Mouse (Mus musculus): ENCODE data around the gene Rbbp5. TPM values are rescaled to one million over a fixed set of nuclear protein-coding genes. Genes with fewer than 3 reads are reported as not detected.
"Not testable (repeated sequence)": the region's sequence is repeated elsewhere in the genome, so short reads cannot be mapped to it uniquely, and the experiment has no call there.

Gene Rbbp5
- 47.7 and 50.0 TPM in 2 replicates for total RNA-seq (2015)
- total RNA-seq (2017), result 51.8 and 72.9 TPM in 2 replicates

DNA sequence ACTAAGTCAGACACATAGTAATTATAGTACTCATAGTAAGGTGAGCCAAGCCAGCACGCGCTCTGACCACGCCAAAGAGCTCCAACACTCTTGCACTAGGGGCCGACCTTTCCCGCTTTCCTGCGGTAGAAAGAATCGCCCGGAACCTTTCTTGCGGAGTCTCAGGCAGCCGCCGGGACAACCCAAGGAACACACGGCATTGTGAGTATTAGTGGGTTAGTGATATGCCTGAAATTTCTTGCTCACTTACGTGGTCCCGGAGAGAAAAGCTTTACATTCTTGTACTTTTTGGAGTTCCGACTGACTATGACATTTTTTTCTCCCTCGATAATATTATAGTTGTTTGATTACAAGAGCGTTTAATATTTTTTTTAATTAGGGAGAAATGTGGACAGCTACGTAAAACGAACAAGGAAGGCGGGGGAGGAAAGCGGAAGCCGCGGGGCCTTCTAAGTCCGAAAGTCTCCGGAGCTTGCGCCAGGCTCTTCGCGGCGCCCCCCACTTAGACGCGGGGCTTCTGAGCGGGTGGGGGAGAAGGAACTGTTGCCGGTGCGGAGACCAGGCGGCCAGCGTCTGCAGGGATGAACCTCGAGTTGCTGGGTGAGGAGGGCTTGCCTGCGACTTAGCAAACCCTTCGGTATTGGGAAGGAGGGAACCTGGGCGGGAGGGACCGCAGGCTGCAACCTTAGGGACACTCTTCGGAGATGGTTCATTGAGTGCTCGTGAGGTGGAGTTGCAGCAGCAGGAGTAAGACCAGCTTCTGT lies at the start of gene Rbbp5:
Rbbp5 (plus strand) TSS at position 438 of the 764 bp plus-strand sequence.
- peak; percentile 93 for ATAC-seq (replicated peaks; ENCODE audit: poor library complexity)

DNA sequence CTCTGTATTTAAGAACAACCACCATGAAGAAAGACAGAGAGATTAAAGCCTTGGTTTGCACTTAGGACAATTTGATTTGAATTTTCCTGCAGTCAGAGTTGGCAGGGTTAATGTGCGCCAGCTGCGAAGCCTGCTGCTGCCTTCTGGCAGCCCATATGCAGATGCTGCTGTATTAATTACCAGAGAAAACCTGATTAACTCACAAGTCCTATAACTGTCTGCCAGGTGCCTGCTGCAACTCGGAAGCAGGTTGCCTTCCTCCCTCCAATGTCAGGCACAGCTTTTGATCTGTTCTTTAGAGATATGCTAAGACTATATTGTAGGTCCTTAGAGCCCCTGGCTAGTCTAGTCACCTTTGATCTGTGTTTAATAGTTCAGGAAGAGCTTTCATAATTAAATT lies 46.3 kb upstream of the Rbbp5 start:
- ATAC-seq (replicated peaks; ENCODE audit: poor library complexity), result no peak

DNA sequence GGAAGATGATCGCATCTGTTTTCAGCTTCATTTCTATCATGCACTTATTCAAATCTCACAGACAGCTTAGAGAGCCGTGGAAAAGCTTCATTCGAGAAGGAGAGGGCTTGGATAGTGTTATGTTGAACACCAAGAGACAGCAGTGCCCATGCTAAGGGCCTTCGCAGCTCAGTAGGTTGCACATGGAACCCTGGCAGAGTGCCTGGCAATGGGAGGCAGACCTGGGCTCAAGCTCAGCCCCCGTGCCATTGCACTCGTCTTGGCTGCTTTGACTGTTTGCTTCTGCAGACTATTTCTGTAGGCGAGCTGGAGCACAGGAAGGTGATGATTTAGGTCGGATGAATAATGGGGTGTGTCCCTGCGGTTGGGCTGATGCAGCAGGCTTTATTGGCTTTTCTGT lies 45.4 kb upstream of the Rbbp5 start:
- no peak for ATAC-seq (replicated peaks; ENCODE audit: poor library complexity)

DNA sequence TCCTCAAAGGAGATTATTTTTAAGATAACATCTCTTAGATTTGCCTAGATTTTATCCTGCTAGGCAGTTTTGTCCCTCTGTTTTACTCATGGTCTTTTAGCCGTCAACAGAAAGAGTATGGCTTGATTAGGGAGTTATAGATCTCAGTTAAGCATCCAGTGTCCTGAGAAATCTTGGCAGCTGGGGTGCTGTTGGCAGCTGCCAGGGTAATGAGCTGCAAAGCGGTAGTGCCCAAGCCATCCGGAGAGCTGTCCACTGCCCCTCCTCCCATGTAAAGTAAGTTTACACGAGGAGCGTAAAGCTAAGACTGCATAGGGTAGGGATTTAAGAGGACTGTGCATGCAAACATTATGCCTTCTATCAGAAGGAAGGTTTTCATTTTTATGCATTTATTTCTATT lies 43.8 kb upstream of the Rbbp5 start:
- no peak for ATAC-seq (replicated peaks; ENCODE audit: poor library complexity)

DNA sequence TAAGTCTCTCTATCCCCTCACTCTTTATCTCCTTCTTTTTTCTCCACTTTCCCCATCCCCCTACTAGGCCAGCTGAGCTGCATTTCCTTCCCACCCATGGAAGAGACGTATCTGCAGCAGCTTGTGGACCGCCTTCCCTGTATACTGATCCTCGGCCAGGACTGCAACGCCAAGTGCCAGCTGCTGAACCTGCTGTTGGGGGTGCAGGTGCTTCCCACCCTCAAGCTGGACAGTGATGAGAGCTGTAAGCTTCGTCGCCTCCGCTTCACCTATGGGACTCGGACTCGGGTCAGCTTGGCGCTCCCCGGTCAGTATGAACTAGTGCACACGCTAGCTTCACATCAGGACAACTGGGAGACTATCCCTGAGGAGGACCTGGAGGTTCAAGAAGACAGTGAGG lies 43.1 kb upstream of the Rbbp5 start:
- no peak for ATAC-seq (replicated peaks; ENCODE audit: poor library complexity)

DNA sequence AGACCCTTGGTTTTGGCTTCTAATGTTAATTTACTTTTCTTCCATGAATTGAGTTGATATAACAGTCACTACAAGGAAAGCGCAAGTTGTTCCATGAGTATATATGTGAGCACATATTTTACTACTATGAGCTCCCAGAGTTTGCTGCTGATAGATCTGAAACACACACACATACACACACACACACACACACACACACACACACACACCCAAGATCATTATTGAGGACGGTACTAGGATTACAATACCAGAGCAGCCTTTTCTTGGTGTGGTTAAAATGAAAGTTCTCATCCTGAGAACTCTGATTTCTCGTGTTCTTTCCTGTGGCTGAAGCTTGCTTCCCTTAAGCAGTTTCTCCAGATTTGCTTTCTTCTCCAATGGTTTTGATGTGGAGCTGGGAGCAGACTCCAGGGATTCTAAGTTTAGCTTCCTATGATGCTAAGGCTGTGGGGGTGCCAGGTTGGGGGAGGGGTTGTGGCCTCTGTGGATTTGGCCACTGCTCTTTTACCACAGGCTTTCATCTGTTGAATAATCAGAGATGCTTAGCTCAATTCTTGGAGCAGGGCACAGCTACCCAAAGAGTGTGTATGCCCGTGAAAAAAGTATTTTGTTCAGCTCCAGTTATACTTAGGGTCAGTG lies 40.7 kb upstream of the Rbbp5 start:
- no peak for ATAC-seq (replicated peaks; ENCODE audit: poor library complexity)

DNA sequence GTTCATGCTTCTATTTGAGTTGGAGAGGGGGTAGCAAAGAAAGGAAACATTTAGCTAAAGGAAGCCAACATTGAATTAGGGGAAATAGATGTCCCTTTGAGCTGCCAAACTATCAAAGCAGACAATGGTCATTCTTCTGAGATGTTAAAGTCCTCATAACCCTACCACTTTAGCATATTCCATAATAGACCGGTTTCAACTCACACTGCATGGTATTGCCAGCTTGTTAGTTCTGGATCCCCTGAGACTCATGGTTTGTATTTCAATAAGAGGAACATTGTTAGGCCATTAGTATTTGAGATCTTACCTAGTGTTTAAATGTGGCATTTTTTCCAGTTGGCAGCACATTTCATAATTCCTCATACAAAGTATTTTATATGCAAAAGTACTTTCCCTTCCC lies 40.2 kb upstream of the Rbbp5 start:
- ATAC-seq (replicated peaks; ENCODE audit: poor library complexity), result no peak

DNA sequence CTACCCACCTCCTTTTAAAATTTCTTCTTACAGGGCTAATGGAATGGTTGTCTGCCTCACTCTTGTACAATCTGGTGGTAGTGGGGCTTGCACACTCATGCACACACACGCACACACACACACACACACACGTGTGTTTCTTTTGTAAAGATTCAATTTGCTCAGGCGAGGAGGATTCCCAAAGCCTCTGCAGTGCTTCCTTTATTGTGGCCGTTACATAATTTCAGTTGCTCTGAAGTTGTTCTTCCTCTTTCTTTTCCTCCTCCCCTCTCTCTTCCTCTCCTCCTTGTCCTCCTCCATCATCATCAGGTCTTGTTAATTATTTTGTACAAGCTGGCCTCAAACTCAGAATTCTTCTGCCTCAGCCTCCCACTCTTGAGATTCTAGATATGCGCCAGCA lies 39.8 kb upstream of the Rbbp5 start:
- ATAC-seq (replicated peaks; ENCODE audit: poor library complexity), result peak; percentile 64

DNA sequence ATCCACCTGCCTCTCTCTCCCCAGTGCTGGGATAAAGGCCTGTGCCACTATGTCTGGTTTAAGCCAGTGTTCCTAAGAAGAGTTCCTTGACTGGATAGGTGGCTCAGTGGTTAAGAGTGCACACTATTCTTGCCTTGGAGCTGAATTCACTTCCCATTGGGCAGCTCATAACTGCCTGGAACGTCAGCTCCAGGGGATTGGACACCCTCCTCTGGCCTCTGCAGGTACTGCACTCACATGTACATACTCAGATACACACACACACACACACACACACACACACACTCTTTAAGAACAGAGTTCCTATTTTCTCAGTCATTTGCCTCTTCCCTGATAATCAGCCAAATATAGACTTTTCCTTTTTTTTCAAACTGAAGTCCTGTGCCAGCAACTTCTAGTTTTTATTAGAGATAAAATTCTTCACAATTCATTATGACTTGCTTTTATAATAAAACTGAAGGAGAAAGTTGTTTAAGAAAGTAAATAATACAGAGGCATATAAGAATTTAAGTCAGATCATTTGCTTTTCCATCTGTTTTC lies 36.2 kb upstream of the Rbbp5 start:
- ATAC-seq (replicated peaks; ENCODE audit: poor library complexity), result no peak

DNA sequence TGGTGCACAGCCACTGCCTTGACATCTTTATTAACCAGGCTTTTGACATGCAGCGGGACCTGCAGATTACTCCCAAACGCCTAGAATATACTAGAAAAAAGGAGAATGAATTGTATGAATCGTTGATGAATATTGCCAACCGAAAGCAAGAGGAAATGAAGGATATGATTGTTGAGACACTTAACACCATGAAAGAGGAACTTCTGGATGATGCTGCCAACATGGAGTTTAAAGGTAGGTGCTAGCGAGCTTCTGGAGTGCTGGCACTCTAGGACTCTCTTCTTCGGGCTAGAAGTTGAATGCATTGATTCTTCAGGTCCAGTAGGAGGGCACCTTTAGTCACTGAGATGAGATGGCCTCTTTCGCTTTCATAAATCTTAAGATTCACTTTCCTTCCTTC lies 27.4 kb upstream of the Rbbp5 start:
- ATAC-seq (replicated peaks; ENCODE audit: poor library complexity), result 0 out of 2 replicates have a peak, but pooled peaks have one; percentile 55

DNA sequence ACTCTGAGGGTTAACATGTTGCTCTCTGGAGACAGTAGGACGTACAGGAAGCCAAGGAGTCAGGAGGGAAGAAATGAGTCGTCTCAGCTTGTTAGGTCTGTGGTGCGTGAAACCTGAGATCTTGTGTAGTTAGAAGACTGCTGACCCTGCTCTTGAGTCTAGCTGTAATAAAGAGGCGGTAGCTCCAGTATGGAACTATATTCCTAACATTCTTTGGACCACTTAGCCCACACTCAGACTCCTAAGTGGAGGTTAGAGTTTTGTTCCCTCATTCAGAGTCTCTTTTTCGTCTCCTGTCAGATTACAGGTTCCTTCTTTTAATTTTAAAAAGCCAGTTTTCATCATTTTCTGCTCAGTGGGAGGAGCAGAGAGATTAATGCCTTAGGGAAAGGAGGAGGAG lies 12.5 kb upstream of the Rbbp5 start:
- ATAC-seq (replicated peaks; ENCODE audit: poor library complexity), result no peak

DNA sequence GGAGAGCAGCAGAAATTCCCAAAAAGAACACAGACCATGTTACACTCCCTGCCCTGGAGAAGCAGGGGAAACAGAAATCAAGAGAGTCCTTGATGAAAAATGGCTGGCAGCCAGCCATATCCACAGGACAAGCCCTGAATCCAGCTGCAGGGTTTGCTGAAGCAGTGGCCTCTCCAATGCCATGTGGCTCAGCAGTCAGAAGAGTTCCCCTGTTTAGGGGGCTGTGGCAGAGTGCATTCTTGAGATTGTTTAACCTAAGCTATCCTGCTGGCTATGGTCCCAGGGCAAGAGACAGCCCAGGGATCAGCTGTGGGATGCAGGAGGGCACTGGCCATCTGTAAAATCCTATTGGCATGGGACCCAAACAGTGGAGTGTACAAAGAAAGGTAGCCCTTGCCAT lies 8.2 kb upstream of the Rbbp5 start:
- no peak for ATAC-seq (replicated peaks; ENCODE audit: poor library complexity)

DNA sequence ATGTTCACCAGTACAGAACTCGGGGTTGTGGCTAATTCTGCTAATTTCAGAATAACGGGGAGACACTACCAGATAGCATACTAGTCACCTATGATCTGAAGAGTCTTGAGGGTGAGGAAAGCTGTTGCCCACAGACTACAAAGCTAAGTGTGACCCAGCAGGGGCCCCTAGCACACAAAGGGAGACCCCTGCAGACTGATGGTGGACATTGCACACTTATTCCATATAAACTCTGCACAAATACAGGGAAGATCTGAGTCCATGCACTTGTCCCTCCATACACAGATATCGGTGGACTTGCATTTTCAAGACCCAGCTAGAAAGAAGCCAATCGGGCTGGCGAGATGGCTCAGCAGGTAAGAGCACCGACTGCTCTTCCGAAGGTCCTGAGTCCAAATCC lies 7.6 kb upstream of the Rbbp5 start:
- peak; percentile 48; the same call in 1 of the 2 replicates for ATAC-seq (replicated peaks; ENCODE audit: poor library complexity)

DNA sequence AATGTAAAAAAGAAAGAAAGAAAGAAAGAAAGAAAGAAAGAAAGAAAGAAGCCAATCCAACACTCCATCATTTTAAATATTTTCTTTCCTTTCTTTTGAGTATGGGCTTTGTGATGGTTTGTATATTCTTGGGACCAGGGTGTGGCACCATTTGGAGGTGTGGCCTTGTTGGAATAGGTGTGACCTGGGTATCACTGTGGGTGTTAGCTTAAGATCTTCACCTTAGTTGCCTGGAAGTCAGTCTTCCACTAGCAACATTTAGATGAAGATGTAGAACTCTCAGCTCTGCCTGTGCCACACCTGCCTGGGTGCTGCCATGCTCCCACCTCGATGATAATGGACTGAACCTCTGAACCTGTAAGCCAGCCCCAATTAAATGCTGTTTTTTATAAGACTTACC lies 7.1 kb upstream of the Rbbp5 start:
- not testable (repeated sequence) for ATAC-seq (replicated peaks; ENCODE audit: poor library complexity)

DNA sequence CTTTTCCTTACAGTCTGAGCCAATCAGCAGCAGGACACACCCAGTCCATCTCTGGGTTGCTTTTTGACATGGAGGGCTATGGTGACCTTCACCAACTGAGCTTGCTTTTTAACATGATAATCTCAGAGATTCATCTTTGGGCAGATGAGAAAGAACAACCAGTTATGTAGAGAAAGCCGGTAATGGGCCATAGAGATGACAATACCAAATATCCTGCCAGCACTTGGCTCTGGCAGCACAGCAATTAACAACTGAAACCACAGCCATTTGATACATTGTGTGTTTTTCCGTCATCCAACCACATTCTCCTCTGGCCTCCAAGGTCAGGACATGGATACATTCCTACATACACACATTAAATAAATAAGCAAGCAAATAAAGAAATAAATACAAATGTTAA lies 6.1 kb upstream of the Rbbp5 start:
- no peak for ATAC-seq (replicated peaks; ENCODE audit: poor library complexity)

DNA sequence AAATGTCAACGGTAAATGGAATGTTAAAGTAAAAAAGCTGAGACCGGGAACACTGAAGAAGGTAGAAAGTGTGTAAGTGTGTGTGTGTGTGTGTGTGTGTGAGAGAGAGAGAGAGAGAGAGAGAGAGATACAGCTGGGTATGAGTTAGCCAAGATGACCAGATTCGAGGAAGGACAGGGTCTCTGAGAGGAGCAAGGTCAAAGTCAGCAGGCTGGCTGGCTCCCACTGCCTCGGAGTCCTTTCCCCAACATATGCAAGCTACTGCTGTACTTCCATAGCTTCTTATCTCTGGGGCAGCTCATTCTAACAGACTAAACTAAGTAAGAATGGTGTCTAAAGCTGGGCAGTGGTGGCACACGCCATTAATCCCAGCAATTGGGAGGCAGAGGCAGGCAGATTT lies 5.7 kb upstream of the Rbbp5 start:
- no peak for ATAC-seq (replicated peaks; ENCODE audit: poor library complexity)

DNA sequence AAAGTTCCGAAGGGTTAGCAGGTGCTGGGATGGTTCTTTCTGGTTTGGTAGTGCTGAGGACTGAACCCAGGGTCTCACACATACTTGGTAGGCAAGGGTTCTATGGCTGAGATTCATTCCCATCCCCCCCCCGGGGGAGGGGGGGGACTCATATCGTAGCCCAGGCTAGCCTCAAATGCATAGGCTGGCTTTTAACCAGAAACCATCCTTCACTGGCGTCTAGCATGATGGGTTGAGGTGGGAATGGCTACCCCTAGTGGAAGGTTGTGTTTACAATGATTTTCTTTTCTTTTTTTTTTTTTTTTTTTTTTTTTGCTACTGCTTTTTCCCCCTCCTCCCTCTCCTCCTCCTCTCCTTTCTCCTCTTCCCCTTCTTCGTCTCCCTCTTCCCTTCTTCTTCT lies 4.6 kb upstream of the Rbbp5 start:
- ATAC-seq (replicated peaks; ENCODE audit: poor library complexity), result peak; percentile 29

DNA sequence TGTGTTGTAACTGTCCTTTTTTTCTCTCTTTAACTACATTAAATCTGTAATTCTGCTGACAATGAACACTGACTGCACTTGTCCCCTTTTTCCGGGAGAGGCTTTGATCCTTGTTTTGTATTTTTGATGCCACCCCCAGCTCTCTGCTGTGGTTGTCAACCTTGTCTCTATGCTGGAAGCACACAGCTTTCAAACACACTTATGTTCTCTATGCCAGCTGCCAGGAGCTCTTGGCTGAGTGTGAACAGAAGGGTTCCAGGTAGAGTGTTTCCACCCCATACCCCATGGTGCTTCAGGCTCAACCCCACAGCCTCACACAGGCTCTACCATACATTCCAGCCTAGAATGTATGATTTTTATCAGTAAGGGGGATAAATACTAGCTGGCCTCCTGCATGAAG lies 2.7 kb upstream of the Rbbp5 start:
- no peak for ATAC-seq (replicated peaks; ENCODE audit: poor library complexity)

DNA sequence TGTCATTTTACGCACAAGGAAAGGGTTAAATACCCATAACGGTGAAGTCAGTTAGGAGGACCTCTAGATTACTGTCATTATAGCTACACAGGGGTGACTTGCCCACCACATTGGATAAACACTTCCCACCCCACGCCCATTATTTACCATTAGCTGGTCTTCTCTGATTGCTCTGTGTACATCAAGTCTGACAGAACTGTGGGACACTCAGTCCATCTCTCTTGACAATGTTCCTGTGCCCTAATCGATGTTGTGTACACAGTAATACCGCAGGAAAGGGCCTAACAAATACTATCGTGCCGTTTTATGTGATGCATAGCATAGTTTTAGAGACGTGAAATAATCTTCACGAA lies 614 bp upstream of the Rbbp5 start:
- ATAC-seq (replicated peaks; ENCODE audit: poor library complexity), result peak; percentile 29

DNA sequence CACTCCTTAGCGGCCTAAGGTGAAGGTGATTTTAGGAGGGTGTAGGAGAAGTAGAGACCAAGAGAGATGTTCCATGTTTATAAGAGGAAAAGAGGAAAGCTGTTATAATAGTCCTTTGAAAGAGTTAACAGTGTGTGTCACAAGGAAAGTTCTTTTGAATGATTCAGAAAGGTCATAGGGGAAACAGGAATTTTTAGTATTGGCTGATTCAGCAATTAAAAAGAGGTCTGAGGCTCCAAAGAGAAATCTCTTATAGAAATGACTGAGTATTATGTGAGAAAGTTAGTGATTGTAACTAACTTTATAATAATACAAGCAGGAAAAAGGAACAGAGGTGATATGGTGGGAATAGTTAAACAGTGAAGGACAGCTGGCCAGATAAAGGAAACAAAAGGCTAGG lies 2.3 kb downstream of the Rbbp5 start:
- no peak for ATAC-seq (replicated peaks; ENCODE audit: poor library complexity)

DNA sequence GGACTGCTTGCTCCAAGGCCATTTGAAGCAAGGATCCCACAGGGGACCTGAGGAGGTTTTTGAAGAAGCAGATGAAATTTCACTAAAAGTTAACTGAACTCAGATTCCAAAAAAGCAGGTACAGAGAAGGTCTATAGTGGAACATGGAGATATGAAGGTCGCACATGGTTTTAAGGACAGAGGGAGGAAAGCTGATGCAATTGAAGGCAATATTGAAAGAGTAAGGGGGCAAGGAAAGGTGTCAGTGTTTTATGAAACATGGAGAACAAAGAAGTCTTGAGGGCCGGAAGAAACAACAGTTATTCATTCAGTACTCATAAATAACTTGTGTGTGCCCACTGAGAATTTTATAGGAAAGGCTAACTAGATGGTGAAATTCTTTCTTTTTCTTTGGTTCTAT lies 4.5 kb downstream of the Rbbp5 start:
- no peak for ATAC-seq (replicated peaks; ENCODE audit: poor library complexity)

DNA sequence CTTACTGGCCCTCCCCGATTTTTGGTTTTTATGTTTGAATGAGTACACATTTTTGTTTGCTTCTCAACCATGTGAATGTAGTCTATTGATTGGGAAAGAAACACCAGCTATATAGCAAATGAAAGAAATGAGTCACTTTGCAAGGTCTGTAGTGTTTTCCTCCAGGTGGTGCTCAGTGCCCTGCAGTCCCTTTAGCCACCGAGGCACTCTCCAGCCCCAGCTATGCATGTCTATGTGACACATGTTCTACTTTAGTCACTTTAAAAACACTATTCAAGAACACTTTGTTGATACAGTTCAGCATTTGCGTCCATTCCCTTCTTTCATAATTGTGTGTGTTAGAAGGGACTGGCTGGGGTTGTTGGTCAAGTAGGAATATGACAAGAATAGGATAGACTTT lies 6.1 kb downstream of the Rbbp5 start:
- no peak for ATAC-seq (replicated peaks; ENCODE audit: poor library complexity)

DNA sequence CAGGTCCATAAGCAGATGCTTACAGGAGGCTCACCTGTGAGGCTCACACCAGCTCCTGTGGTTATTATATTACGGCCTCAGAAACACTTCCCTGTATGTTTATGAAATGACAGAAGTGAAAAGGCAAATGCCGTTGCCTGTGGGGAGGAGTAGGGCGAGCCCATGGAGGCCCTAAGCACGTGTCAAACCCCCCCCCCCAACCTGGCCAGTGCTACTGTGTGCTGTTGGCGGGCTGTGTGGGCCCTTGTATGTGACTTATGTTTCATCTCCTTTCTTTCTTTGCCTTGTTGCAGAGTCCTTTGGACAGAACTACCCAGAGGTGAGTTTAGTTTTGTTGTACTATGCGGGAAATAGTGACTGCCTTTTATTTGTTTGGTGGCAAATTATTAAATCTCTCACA lies 6.6 kb downstream of the Rbbp5 start:
- no peak for ATAC-seq (replicated peaks; ENCODE audit: poor library complexity)
